Mouse (Mus musculus) right cerebral cortex, postnatal 10 days (tissue): ENCODE data around the gene Fyn.
A peak's percentile ranks its signal among the peaks of the same experiment; 100 is the strongest.

Experiments used
- DNase-seq, 2 experiments: peaks; one replicate each; pipeline ENCODE4 v3.0.0; 2021; ENCODE audit warnings: low spot score in 2 of 2

Gene Fyn

DNA sequence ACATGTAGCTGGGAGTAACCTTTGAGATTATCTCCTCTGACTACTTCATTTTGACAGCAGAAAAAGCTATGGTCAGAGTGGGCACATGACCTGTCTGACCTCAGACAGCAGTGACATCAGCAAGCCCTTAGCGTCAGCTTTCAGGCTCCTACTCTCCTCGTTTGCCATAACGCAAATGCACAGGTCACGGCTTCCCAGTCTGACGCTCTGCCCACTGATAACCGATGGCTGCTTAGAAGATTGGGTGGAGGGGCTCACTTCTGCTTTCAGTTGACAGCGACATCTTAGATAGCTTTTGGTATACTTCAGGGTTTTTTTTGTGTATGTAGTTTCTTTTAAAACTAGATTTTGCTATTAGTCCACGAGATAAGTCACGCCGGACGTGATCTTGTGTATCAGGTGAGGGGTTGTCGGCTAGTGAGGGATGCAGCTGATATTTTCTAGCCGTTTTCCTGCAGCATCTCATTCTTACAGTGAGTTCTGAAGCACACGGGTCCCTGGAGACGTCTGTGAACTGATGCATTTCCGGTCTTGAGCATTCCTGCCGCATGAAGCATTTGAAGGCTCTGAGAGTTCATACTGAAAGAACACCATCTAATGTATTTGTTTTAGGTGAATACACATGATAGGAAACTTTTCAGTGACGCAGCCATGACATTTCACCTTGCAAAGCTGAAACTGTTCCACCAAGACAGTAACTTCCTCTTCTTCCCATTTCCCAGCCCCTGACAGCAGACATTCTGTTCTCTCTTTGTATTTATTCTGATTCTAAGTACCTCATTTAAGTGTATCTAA, 44.4 kb downstream of the Fyn start:
- DNase-seq: no peak

DNA sequence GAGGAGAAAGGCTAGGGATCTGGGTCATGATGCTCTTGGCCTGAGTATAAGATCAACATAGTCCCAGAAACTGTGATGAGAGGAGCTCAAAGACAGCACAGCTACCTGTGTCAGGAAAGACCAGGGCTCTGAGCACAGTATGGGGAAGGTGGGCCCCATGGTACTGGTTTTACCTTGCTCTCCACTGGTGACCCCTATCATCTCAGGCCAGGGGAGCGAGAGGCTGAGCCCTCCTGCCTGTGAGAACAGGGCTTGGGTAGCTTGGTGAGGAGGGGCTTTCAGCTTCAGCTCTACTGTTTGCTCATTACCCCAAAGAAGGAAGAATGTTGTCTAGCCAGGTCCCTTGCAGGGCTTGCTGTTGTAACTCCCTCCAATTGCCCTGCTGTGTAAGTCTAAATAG, 45.4 kb downstream of the Fyn start:
- no peak for DNase-seq

DNA sequence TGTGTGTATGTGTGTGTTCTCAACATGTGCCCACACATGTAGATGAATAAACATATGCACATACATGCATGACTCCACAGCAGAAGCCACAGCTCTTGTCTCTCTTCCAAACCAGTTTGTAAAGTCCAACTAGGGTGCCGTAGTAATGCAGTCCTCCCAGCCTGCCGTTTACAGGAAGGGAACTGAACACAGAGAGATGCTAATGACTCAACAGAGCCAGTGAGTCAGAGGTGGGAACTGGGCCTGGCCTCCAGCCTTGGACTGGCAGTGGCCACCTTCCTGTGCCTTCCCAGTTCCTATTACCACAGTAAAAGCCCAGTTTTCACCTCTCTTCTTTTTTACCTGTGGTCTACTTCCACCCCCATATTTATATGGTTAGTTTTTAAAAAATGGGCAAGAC, 46.9 kb downstream of the Fyn start:
- DNase-seq: no peak

DNA sequence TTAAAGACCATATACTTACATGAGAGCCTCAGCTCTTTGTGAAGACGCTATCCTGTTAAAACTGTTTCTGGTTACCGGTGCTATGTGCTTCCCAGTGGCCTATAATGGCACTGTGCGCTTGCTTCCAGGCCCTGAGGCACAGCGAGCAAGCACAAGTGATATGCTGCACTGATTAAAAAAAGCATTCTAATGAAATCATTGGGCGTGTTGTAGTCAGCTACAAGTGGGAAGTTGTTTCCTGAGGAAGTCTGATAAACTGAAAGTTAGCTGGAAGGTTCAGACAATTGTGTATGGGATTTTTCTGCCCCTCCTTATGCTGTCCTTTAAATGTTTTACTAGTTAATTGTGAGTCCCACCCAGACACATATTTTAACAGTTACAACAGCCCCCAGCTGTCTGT, 49.0 kb downstream of the Fyn start:
- no peak for DNase-seq

DNA sequence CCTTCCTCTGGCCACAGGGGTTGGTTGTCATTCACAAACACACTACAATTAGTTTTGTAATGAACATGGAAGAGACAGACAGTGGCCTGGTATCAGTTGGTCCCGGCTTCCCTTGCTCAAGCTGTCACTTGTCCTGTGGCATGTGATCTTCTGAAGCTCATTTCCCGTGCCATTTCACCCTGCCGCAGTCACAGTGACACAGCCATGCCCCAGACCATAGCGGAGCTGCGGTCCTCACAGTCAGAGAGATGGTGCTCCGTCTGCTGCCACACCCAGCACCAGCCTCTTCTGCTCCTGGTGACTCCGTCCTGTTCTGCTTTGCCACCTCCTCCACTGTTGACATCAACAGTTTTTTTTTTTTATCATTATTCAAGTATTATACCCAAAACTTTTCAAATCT, 49.7 kb downstream of the Fyn start:
- no peak for DNase-seq

DNA sequence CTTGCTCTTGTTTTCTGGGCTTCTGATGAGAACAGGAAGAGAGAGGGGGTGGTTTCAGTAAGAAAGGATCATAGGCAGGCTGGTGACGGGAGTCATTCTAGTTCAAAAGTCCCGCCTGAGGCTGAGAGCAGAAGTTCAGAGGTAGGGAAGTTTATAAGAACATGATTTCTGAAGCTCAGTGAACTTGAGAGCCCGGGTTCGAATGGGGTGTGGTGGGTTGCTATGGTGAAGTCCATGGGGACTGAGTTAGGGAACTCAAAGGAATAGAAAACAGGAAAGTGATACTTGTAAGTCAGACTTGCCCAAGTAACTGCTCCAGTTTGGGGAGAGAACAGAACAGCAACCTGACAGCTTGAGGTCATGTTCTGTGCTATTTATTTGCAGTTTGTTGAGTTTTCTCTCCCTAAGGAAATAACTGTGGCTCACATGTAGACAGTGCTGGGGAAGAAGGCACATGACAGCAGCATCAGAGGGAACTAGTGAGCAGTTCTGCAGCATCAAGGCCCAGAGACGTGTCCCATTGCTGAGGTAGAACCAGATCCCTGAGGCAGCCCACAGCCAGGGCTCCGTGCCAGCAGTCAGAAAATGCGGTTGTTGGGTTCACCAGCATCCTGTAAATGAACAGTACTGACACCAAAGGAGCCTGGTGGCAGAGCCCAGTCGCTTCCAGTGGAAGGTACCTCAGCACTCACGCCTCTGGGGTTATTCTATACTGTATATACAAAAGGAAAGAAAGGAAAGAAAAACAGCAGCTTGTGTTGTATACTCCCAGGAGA, 52.4 kb downstream of the Fyn start:
- peak; percentile 62 to 71 for DNase-seq

DNA sequence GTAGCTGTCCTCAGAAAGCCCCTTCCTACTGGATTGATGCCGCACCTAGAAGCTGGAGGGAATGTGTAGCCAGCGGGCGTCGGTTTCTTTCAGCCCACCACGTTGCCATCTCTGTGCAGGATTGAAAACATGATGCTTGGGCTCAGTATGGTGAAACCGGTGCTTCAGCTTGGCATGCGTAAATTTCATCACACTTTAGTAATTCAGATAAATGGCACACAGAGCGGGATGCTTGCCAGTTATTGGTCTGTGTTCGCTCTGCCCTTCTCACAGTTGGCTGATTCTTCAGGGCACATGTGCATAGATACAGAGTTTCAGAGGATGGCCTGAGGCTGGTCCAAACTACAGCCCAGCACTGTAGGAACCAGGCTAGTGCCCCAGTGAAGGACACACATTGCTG, 53.1 kb downstream of the Fyn start:
- no peak for DNase-seq

DNA sequence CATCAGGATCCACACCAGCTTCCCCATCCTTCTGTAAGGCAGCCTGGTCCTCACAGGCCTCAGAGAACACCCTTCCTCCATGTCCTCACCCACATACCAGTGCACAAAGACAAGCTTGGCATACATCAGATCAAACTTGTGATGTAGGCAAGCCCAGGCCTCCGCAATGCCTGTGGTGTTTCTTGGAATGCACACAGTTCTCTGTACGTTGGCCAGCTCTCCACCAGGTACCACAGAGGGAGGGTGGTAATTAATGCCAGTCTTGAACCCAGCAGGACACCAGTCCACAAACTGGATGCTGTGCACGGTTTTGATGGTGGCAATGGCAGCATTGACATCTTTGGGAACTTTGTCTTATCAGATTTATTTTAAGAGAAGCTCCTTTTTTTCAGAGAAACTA, 56.0 kb downstream of the Fyn start:
- DNase-seq: no peak

DNA sequence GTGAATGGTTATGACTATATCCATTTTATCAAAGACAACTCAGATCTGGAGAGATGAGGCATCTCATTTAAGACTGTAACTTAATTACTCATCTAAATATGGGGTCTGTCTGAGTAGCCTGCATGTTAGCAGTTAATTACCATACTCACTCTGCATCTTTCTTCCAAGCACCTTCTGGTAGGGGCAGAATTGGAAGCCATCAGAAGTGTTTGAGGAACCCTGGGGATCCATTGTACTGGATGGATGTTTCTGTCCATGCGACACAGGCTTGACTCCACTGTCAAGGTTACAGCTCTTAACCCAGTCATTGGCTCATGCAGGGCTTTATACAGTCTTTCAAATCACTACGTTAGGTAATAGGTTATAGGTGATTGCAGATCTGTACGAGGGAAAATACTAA, 57.4 kb downstream of the Fyn start:
- no peak for DNase-seq

DNA sequence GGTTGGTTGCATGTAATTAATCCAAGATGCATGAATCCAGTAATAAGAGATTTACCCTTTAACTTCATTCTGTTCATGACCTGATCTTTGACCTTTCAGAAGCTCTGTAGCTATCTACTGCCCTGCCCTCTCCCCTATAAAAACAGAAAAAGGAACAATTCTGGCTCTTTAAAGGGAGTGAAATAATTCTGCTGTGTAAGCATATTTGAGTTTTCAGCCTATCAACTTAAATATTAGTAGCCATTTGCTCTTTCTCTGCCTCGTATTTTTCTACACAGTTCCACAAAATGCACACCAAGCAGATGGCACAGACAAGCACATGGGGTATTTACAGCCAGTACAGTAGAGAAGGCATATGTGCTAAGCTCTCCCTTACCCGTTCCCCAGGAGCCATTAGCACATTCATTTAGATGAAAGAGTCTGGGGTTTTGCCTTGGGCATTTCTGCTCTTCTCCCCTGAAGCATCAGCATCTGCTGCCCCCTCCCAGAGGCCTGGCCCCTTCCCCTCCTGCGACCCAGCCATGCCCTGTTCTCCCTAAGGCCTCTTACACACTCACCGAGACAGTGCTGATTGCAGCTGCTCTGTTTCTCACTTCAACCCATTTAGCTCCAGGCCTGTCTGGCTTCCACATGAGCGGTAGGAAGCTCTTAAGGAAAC, 58.3 kb downstream of the Fyn start:
- DNase-seq: no peak

DNA sequence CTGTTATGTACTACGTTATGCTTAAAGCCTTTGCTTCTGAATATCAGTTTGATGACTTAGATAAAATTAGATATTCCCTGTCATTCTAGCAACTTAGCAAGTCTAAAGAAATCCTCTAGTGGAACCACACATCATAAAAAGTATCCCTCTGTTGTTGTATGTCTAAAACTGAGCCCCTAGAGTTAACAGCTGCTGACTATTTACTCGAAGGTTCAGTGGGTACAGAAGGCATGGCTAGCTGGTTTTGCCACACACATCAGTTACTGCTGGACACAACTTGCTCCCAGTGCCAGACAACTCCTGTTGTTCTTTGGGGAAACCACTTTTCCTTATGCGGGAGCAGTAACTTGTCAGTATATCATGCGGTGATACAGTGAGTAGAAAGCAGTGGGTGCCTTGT, 61.0 kb downstream of the Fyn start:
- no peak for DNase-seq

DNA sequence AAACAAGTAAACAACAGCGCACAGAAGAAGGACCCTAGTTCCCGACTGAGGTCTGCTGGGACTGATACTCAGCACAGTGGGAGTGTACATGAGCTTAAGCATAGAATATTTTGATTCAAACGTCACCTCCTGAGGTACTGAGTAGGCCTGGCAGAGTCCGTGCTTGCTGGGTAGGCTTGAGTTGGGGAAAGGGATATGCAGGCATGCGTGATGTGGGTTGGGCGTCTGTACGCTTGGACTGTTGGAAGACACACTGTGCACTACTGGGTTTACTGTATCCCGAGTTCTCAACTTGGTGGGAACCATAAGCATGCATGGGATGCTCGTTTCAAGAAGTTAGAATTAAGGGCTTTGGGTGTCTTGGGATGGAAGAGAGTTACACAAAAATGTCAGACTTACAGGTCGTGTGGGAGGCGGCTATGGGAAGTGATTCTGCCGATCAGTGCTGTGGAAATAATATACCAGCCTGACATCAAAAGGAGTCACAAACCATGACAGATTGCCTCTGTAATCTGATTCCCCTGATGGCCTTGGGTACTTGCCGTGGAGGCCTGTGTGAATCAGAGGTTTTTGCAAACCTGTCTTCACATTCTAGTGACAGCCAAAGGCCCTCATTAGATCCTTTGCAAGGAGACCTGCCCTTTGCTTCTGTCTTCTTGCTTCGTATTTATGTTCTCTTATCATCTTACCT, 61.6 kb downstream of the Fyn start:
- no peak for DNase-seq

DNA sequence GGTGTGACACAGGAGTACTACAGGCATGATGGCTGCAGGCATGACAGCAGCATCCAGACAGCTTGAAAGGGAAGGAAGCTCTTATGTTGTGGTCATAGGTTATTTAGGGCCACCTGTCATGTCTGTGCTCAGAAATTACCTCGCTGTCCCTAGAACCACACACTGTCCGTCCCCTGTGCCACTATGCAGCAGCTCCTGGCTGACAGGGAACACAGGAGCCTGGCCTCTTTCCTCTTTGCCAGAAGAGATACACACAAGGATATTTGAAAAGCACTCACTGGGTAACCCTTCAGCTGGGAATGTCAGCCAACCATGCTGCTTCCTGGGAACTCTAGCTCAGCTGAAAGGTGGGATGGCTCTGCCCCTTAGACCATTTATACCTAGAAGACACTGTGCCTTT, 62.6 kb downstream of the Fyn start:
- no peak for DNase-seq

DNA sequence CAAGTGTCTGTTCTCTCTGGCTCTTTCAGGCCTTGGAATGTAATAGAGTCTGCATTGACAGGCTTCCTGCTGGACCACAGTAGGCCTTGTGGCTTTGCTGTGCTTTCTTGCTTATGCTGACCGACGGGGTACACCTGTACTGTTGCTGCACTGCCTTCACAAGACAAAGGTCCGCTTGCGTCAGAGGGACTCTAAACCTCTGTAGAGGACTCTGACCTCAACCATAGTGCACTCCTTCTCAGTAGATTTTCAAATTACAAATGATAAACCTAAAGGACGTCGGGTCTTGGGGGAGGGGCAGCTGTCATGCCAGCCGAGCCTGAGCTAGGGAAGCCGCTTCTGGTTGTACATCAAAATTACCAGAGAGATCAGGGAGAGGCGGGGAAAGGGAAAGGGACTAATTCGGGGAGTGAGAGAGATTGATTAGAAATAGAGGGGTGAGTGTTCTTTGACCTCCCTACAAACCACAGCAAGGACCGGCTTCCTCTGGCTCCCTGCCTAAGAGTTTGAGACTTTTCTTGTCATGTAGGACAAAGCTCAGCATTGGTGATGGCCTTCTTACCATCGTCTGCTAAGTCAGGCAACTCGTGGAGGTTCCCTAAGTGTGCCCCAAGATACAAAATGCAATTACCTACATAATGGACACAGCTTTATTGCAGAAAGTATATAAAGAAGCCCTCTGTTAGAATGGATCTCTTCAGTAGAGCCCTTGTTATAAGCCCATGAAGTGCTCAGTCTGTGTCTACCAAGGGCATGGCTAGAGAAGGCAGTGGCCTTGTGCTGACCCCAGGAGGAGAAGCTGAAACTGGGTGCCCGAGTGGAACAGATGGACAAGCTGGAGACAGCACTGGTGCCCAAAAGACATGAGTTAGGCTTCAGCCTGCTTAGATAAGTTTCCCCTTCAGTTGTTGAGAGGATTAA, 64.3 kb downstream of the Fyn start:
- DNase-seq: no peak

DNA sequence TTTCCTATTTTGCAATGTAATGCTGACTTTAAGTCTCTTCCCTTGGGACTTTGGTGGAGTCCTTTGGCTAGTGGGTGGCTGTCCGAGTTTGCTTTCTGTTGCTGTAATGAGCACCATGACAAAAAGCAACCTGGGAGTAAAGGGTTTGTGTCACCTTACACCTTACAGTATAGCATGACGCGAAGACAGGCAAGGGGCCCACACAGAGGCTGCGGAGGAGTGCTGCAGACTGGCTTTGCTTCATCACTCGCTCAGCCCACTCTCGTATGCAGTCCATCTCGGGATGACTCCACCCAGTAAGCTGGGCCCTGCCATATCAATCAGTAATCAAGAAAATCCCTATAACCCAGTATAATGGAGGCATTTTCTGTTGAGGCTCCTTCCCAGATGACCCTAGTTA, 65.2 kb downstream of the Fyn start:
- DNase-seq: no peak

DNA sequence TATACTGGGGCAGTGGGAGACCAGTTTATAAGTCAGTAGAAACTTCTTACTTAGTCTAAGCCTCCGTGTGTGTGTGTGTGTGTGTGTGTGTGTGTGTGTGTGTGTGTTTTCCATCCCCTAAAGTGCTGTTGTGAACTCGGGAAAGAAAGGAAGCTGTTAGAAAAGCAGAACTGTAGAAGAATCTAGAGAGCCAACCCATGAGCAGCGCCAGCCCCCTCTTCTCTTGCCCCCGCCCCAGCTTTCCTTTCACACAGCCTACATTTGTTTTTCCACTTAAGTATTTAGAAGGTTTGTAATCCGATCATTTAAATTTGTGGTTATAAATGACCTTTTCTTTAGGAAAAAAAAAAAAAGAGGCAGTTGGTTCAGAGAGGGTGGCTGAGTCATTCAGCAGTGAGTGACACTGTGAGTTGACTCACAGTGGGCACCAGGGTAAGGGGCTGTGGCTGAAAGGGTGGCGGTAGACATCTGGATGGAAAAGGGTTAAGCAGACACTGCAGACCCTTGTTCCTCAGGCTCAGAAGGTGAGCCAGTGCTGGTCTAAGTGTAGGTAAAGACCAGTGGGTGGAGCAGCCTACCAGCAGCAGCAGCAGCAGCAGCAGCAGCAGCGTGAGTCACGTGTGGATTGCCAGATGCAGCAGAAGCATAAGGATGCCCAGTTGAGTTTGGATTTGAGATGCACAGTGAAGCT, 66.2 kb downstream of the Fyn start:
- no peak for DNase-seq

DNA sequence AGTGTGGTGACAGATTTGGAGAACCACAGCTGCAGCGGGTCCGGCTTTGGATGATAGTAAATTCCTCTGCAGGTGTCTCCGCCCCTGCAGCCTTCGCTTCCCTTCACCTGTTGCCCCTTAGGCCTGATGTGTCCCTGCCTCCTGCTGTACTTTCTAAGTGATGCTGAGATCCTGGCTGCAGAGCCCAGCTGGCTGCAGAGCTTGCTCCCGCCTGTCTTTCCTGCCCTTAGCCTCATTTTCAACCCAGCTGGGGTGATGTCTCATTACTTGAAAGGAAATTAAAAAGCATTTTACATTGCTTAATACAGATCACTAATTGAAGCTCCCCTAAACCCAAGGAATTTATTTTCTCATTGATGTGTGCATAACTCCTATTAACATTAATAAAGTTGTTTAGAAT, 70.2 kb downstream of the Fyn start:
- DNase-seq: no peak

DNA sequence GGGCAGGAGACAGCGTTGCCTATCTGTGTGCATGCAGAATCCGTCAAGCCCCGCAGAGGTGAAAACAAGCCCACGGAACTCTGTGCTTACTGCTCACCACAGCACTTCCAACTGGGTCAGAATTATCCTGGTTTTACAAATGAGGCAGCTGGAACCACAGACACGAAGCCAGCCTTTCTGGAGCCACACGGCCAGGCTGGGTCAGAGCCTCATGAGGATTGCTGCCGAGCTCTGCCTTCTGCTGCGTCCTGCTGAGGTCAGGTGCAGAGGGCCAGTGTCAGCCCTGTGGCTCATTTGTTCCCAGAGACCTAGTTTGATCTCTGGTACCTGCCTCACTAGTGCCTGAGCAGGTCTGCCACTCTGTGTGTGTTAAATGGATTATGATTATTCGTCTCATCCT, 71.9 kb downstream of the Fyn start:
- no peak for DNase-seq

DNA sequence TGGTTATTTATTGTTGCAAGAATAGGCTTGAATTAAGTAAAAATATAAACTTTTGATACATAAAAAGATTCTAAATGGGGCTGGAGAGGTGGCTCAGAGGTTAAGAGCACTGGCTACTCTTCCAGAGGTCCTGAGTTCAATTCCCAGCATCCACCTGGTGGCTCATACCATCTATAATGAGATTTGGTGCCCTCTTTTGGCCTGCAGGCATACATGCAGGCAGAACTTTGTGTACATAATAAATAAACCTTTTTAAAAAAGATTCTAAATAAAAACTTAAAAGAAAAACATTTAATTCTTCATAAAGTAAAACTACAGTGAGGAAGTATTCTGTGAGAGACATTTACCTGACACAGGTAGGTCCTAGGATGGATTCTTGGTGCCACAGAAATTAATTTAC, 73.0 kb downstream of the Fyn start:
- DNase-seq: no peak

DNA sequence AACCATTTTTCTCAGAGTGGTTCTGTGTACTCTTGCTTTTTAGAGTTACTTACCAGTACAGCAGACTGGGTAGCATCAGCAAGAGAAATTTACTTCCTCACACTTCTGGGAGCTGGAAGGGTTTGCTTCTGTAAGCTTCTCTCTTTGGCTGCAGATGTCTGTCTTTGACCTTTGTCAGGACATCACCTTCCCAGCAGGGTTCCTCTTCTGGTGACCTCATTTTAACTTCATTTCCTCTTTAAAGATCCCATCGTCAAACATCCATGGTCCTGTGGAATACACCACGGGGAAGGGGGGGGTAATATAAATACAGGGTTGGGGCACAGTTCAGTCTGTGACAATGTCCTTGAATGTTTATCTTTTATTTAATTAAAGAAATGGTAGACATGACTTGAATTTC, 74.5 kb downstream of the Fyn start:
- DNase-seq: no peak

DNA sequence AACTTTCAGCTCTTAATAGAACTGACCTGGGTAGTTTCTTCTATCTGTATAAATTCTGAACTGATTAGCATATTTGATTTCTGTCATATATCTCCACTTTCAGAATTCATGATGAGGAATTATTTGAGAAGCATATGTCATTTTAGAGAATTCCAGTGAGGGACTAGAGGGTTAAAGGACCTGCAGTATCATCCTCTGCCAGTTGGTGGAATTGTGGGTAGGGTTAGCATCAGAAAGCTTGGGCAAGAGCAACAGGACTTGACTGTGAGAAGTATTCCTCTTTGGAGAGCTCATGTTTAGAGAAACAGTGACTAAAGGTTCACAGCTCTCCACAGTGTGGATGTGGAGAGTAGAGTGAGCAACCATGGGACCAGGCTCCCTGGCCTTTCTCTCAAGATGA, 75.3 kb downstream of the Fyn start:
- no peak for DNase-seq
